Comparison of ENCODE assay signal across 10 mouse cellular contexts in the genomic region with DNA sequence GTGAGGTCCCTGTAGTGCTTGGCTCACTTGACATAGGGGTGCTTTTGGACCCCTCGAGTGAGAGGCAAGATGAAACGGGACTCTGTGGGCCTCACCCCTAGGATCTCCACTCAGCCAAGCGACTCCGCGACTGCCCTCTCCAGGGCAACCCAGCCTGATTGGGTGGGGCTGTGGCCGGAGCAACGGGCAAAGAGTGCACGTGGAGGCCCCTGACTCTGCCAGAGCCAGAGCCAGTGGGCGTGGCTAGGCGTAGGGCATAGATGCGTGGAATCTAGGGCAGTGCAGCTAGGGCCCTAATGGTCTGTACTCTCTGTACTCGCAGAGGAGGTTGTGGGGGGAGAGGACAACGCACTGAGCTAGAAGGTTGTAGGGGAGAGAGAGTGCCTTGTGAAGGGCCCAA. TPM values are rescaled to one million over a fixed set of nuclear protein-coding genes. Genes with fewer than 3 reads are reported as not detected.
DNase-seq lines count a peak whose midpoint lies in the region; TF ChIP-seq lines count a peak whose summit lies in the region.
"Had no signal": no experiment of that assay in that cellular context is flagged by ENCODE, and none has a peak within 500 bp of the region (broad histone marks: within the 10 kb centered on the region; RNA-seq: fewer than 3 reads in every experiment).

Lrrc71 (minus strand) TSS at position 195 of the 400 bp plus-strand sequence.

- H3K4me1 ChIP-seq in lung, adult 2 months (ENCODE audit: control insufficient read depth, insufficient read depth, low read length), result 0 out of 2 replicates have a peak, but pooled peaks cover 5% of the 10 kb centered on the region
- 0 out of 2 replicates have a peak, but pooled peaks cover 2% of the 10 kb centered on the region for H3K4me1 ChIP-seq in thymus, adult 2 months (replicated peaks; ENCODE audit: control insufficient read depth, insufficient read depth, low read length)

- no peaks in the 10 kb centered on the region; the same call in 1 of the 2 replicates for H3K27me3 ChIP-seq in thymus, adult 2 months (ENCODE audit: control insufficient read depth, insufficient read depth, low read length)
- H3K27me3 ChIP-seq: megakaryocyte, embryonic 14.5 days had no signal

- peak; percentile 35 to 44 for DNase-seq in adrenal gland, postnatal 36 days
- DNase-seq in adrenal gland, postnatal 10 days, result no peak
- no peak for DNase-seq in lung, adult 2 months
- no peak for DNase-seq in lung, postnatal 25 days (ENCODE audit: low spot score)
- DNase-seq in kidney, adult 8-10 months, result peak; percentile 46 to 53
- DNase-seq in lung, postnatal 10 days, result peak; percentile 38
- no peak for DNase-seq in thymus, adult 2 months
- no peak for DNase-seq in urinary bladder, postnatal 36 days (ENCODE audit: low spot score in 2 of 2)

- no peak within 1 kb of the TSS for H3K4me3 ChIP-seq in lung, adult 2 months (replicated peaks; ENCODE audit: extremely low read depth, low read depth, low read length)
- no peak within 1 kb of the TSS for H3K4me3 ChIP-seq in thymus, adult 2 months (ENCODE audit: control insufficient read depth, insufficient read depth, low read length)
- H3K4me3 ChIP-seq: erythroblast, embryonic 14.5 days; megakaryocyte, embryonic 14.5 days had no signal

- no peak for TF ChIP-seq POLR2A in lung, adult 2 months (IDR thresholded peaks at IDR 0.05; ENCODE audit: borderline replicate concordance, extremely low read depth, low read depth, low read length)
- no peak for TF ChIP-seq POLR2A in thymus, adult 2 months (IDR thresholded peaks at IDR 0.05; ENCODE audit: control insufficient read depth, extremely low read depth, insufficient read depth, low read length, poor library complexity)

- WGBS in lung, adult 2 months, result 36% methylated on average over 13 of the region's 13 CpGs
- 92% methylated on average over 13 of the region's 13 CpGs for WGBS in thymus, adult 2 months

- H3K36me3 ChIP-seq in thymus, adult 2 months (ENCODE audit: control insufficient read depth, insufficient read depth, low read length), result no peaks in the 10 kb centered on the region

- no peak within 1 kb of the TSS for H3K27ac ChIP-seq in thymus, adult 2 months (ENCODE audit: control insufficient read depth, insufficient read depth, low read length)

- no peak for TF ChIP-seq CTCF in lung, adult 2 months (IDR thresholded peaks at IDR 0.05; ENCODE audit: insufficient read depth, low read length)
- TF ChIP-seq CTCF in thymus, adult 2 months (IDR thresholded peaks at IDR 0.05; ENCODE audit: borderline replicate concordance, control insufficient read depth, extremely low read depth, insufficient read depth, low read length, poor library complexity), result no peak

RNA-seq across cellular contexts. Expression of gene Lrrc71, which starts in this region (rescaled TPM):
- under 1 TPM; 0.66 to 0.72 TPM for total RNA-seq in adrenal gland, postnatal 36 days (2021)
- under 1 TPM; 0.24 to 0.58 TPM for total RNA-seq in adrenal gland, postnatal 10 days (2021)
- polyA plus RNA-seq in lung, adult 2 months (2012; rRNA removed), result 9.5 and 15.4 TPM in 2 replicates
- 0.39 and 0.56 TPM in 2 replicates for polyA plus RNA-seq in thymus, adult 2 months (2012; rRNA removed)
- polyA plus RNA-seq: erythroblast, embryonic 14.5 days had no signal

Comparison
In these comparisons a context has a peak if more than half of its experiments do, and no peak if none do; other contexts are left out.
1. DNase-seq: peak in kidney, adult 8-10 months (2 of 2) and lung, postnatal 10 days (single experiment); none in adrenal gland, postnatal 10 days (single experiment), lung, adult 2 months (single experiment), lung, postnatal 25 days (single experiment), thymus, adult 2 months (single experiment) and urinary bladder, postnatal 36 days (0 of 2).
2. Peak in DNase-seq in adrenal gland, postnatal 36 days; RNA of the gene not detected or under 1 TPM.